Mouse (Mus musculus) MEL (cell line): Measurements from ENCODE around the gene Smg6. TPM values are rescaled to one million over a fixed set of nuclear protein-coding genes. Genes with fewer than 3 reads are reported as not detected.
A peak's percentile ranks its signal among the peaks of the same experiment; 100 is the strongest.

Experiments
- DNase-seq: peaks from one replicate; pipeline ENCODE4 v3.0.0; 2011; ENCODE audit warnings: low read depth, low spot score
- H3K27ac ChIP-seq: 2 replicates; pipeline ENCODE4 v1.5.1; 2012; ENCODE audit warnings: low read depth, mild to moderate bottlenecking, control low read depth, low read length, moderate library complexity; ENCODE audit not compliant: control insufficient read depth
- H3K27me3 ChIP-seq, 2 experiments: fragments of 150-350 bp in 1 of 2; sonication (generic) in 1 of 2; 2 replicates each; pipeline ENCODE4 v1.6.1; 2012; ENCODE audit warnings: low read length in 2 of 2, mild to moderate bottlenecking in 2 of 2, improper control_type of control experiment in 1 of 2, moderate library complexity in 1 of 2; ENCODE audit not compliant: insufficient read depth in 2 of 2, control insufficient read depth in 1 of 2
- H3K36me3 ChIP-seq, 2 experiments: 2 replicates each; pipeline ENCODE4 v1.6.1; 2012 to 2014; ENCODE audit warnings: low read length in 2 of 2, improper control_type of control experiment in 1 of 2, inconsistent platforms in 1 of 2, mild to moderate bottlenecking in 1 of 2; ENCODE audit not compliant: insufficient read depth in 2 of 2, control insufficient read depth in 1 of 2
- H3K4me1 ChIP-seq, 2 experiments: fragments of 150-350 bp in 1 of 2; sonication (generic) in 1 of 2; 2 replicates each; pipeline ENCODE4 v1.6.1; 2012; ENCODE audit warnings: low read length in 2 of 2, improper control_type of control experiment in 1 of 2, mild to moderate bottlenecking in 1 of 2; ENCODE audit not compliant: insufficient read depth in 2 of 2, control insufficient read depth in 1 of 2
- H3K4me3 ChIP-seq, 2 experiments: fragments of 150-350 bp in 1 of 2; sonication (generic) in 1 of 2; 2 replicates each; pipeline ENCODE4 v1.5.1; 2012; ENCODE audit warnings: low read depth in 2 of 2, low read length in 2 of 2, mild to moderate bottlenecking in 2 of 2, moderate library complexity in 2 of 2, control low read depth in 1 of 2, improper control_type of control experiment in 1 of 2; ENCODE audit not compliant: control insufficient read depth in 1 of 2, insufficient read depth in 1 of 2
- H3K79me2 ChIP-seq: 2 replicates; pipeline ENCODE4 v1.6.1; 2012; ENCODE audit warnings: mild to moderate bottlenecking, low read length, moderate library complexity; ENCODE audit not compliant: control insufficient read depth, poor library complexity, insufficient read depth
- H3K9ac ChIP-seq: 2 replicates; pipeline ENCODE4 v1.6.1; 2012; ENCODE audit warnings: low read depth, mild to moderate bottlenecking, control low read depth, low read length, moderate library complexity; ENCODE audit not compliant: control insufficient read depth, poor library complexity, severe bottlenecking
- H3K9me3 ChIP-seq: fragments of 150-350 bp; sonication (generic); replicated peaks from 2 replicates; pipeline ENCODE4 v1.6.1; 2012; ENCODE audit warnings: mild to moderate bottlenecking, low read length, improper control_type of control experiment, moderate library complexity; ENCODE audit not compliant: insufficient read depth
- BHLHE40 ChIP-seq: IDR thresholded peaks from 2 replicates; pipeline ENCODE4 v1.6.1; 2012; ENCODE audit warnings: low read depth, mild to moderate bottlenecking, inconsistent platforms, low read length, improper control_type of control experiment, borderline replicate concordance
- ELF1 ChIP-seq: IDR thresholded peaks from 2 replicates; pipeline ENCODE4 v1.6.1; 2014; ENCODE audit warnings: low read depth, mild to moderate bottlenecking, inconsistent platforms, low read length, improper control_type of control experiment, moderate library complexity
- EP300 ChIP-seq, 2 experiments: IDR thresholded peaks; 2 replicates each; pipeline ENCODE4 v1.6.1; 2011; ENCODE audit warnings: improper control_type of control experiment in 2 of 2, low read length in 2 of 2, low read depth in 1 of 2, mild to moderate bottlenecking in 1 of 2
- ETS1 ChIP-seq: IDR thresholded peaks from 2 replicates; pipeline ENCODE4 v1.6.1; 2012; ENCODE audit warnings: low read depth, mild to moderate bottlenecking, inconsistent platforms, low read length, improper control_type of control experiment, moderate library complexity
- HCFC1 ChIP-seq: IDR thresholded peaks from 2 replicates; pipeline ENCODE4 v1.6.1; 2012; ENCODE audit warnings: low read depth, mild to moderate bottlenecking, inconsistent platforms, low read length, improper control_type of control experiment, moderate library complexity
- JUND ChIP-seq: IDR thresholded peaks from 2 replicates; pipeline ENCODE4 v1.6.1; 2011; ENCODE audit warnings: low read depth, mild to moderate bottlenecking, improper control_type of control experiment, low read length
- MAX ChIP-seq: IDR thresholded peaks from 2 replicates; pipeline ENCODE4 v1.6.1; 2011; ENCODE audit warnings: low read length, improper control_type of control experiment
- MXI1 ChIP-seq: IDR thresholded peaks from 2 replicates; pipeline ENCODE4 v1.6.1; 2011; ENCODE audit warnings: mild to moderate bottlenecking, low read depth, low read length, improper control_type of control experiment
- MYC ChIP-seq: IDR thresholded peaks from 2 replicates; pipeline ENCODE4 v1.6.1; 2011; ENCODE audit warnings: low read depth, mild to moderate bottlenecking, low read length, improper control_type of control experiment, moderate library complexity
- POLR2AphosphoS2 ChIP-seq: IDR thresholded peaks from 2 replicates; pipeline ENCODE4 v1.6.1; 2011; ENCODE audit warnings: low read length, improper control_type of control experiment
- POLR2AphosphoS5 ChIP-seq: IDR thresholded peaks from 2 replicates; pipeline ENCODE4 v1.6.1; 2012; ENCODE audit warnings: low read depth, borderline replicate concordance, mild to moderate bottlenecking, inconsistent platforms, low read length, moderate library complexity, mixed read lengths
- RAD21 ChIP-seq: IDR thresholded peaks from 2 replicates; pipeline ENCODE4 v1.6.1; 2011; ENCODE audit warnings: mild to moderate bottlenecking, low read depth, low read length, improper control_type of control experiment
- RCOR1 ChIP-seq: IDR thresholded peaks from 2 replicates; pipeline ENCODE4 v1.6.1; 2012; ENCODE audit warnings: low read depth, mild to moderate bottlenecking, inconsistent platforms, low read length, improper control_type of control experiment
- SIN3A ChIP-seq: IDR thresholded peaks from 2 replicates; pipeline ENCODE4 v1.6.1; 2012; ENCODE audit warnings: low read length, improper control_type of control experiment, inconsistent platforms
- TCF12 ChIP-seq: IDR thresholded peaks from 2 replicates; pipeline ENCODE4 v1.6.1; 2014; ENCODE audit warnings: low read depth, mild to moderate bottlenecking, inconsistent platforms, low read length, improper control_type of control experiment, moderate library complexity
- UBTF ChIP-seq: IDR thresholded peaks from 2 replicates; pipeline ENCODE4 v1.6.1; 2012; ENCODE audit warnings: low read depth, mild to moderate bottlenecking, inconsistent platforms, low read length, improper control_type of control experiment, moderate library complexity, borderline replicate concordance; ENCODE audit not compliant: insufficient read depth
- USF2 ChIP-seq, 2 experiments: IDR thresholded peaks; 2 replicates each; pipeline ENCODE4 v1.6.1; 2011 to 2012; ENCODE audit warnings: improper control_type of control experiment in 2 of 2, low read length in 2 of 2, borderline replicate concordance in 1 of 2, inconsistent platforms in 1 of 2, low read depth in 1 of 2, mild to moderate bottlenecking in 1 of 2; ENCODE audit not compliant: insufficient read depth in 1 of 2
- ZC3H11A ChIP-seq: IDR thresholded peaks from 2 replicates; pipeline ENCODE4 v1.6.1; 2012; ENCODE audit warnings: low read depth, mild to moderate bottlenecking, inconsistent platforms, low read length, improper control_type of control experiment
- ZNF384 ChIP-seq: IDR thresholded peaks from 2 replicates; pipeline ENCODE4 v1.6.1; 2012; ENCODE audit warnings: low read depth, mild to moderate bottlenecking, inconsistent platforms, low read length, improper control_type of control experiment
- polyA plus RNA-seq, 2 experiments: library from polyadenylated mRNA; stranded (reverse) in 1 of 2; unstranded in 1 of 2; fragments of >175 nt in 1 of 2; fragments of >200 nt in 1 of 2; gene quantifications; 2 replicates each; pipeline versions ENCODE4 v1.2.1 to v1.2.4; 2012; ENCODE audit warnings: low replicate concordance in 2 of 2, low read depth in 1 of 2; ENCODE audit not compliant: insufficient read length in 2 of 2, insufficient read depth in 1 of 2, missing spikeins in 1 of 2
- total RNA-seq: library from RNA; depleted of rRNA; stranded (reverse); fragments of 300-350 nt; gene quantifications from 2 replicates; pipeline ENCODE4 v1.2.3, GENCODE M21; 2012

Gene Smg6
- total and polyA plus RNA-seq, 3 experiments, result 11.6 to 19.0 TPM; not detected in 1

DNA sequence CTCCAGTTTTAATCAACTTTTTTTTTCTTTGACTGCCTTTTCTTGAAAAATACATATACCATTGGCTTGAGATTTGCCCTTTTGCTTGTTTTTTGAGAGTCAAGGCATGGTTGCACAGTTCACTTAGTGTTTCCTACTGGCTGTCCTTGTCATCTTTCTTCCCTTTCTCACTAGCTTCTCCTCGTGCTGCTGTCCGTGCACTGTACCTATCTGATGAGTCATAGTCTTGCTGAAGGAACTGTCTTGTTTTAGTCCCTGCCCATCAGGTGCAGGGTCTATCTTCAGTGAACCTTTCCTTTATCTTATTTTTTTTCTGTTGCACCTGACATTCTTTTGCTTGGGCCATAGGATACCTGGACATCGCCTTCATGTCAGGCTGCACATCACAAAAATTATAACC is 101.4 kb downstream of the Smg6 start:
- no peak overlapping the region for H3K4me3 ChIP-seq
- DNase-seq, result peak; percentile 75
- no peaks in the 10 kb centered on the region for H3K79me2 ChIP-seq
- H3K27me3 ChIP-seq, result no peaks in the 10 kb centered on the region
- no peaks in the 10 kb centered on the region for H3K9me3 ChIP-seq
- no peak overlapping the region for H3K9ac ChIP-seq
- peaks cover 0 to 13% of the 10 kb centered on the region in 2 experiments for H3K36me3 ChIP-seq
- H3K27ac ChIP-seq, result no peak overlapping the region
- peaks cover 8 to 10% of the 10 kb centered on the region in 2 experiments for H3K4me1 ChIP-seq
- TF ChIP-seq HCFC1, result no peak
- peak; percentile 41; the same call in 1 of the 2 replicates for TF ChIP-seq BHLHE40
- peak; percentile 34 to 54; a peak in 3 of 4 replicates for TF ChIP-seq EP300 (IDR thresholded peaks at IDR 0.05; ENCODE audit: low read depth in 1 of 2, low read length in 2 of 2)
- no peak for TF ChIP-seq RAD21
- peak; percentile 8; the same call in 1 of the 2 replicates for TF ChIP-seq TCF12
- no peak for TF ChIP-seq USF2 (IDR thresholded peaks at IDR 0.05; ENCODE audit: borderline replicate concordance in 1 of 2, insufficient read depth in 1 of 2, low read depth in 1 of 2, low read length in 2 of 2)
- TF ChIP-seq RCOR1, result peak; percentile 27; the same call in 1 of the 2 replicates
- 0 out of 2 replicates have a peak, but pooled peaks have one; percentile 21 for TF ChIP-seq ZNF384
- no peak for TF ChIP-seq ZC3H11A
- peak; percentile 44; the same call in 1 of the 2 replicates for TF ChIP-seq ETS1
- peak; percentile 54; the same call in 1 of the 2 replicates for TF ChIP-seq SIN3A
- peak; percentile 65 for TF ChIP-seq MAX
- peak; percentile 78; the same call in 1 of the 2 replicates for TF ChIP-seq JUND
- TF ChIP-seq MYC, result peak; percentile 72
- peak; percentile 71; the same call in 1 of the 2 replicates for TF ChIP-seq MXI1

DNA sequence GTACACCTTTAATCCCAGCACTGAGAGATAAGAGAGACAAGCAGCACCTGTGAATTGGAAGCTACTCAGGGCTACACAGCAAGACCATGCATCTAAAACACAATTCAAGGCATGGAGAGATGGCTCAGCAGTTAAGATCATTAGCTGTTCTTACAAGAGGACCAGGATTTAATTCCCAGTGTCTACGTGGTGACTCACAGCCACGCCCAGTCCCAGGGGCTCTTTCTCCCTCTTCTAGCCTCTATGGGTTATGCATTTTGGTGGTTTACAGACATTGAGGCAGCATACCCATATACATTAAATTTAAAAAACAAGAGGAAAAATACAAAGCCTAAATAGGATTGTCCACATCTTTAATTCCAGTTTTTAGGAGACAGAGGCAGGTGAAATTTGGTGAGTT is 102.0 kb downstream of the Smg6 start:
- Histone ChIP-seq H3K36me3 (peaks cover 3 to 14% of the 10 kb centered on the region in 2 experiments), H3K4me1 (peaks cover 10 to 12% of the 10 kb centered on the region in 2 experiments), H3K9me3 (no peaks in the 10 kb centered on the region)
- TF ChIP-seq POLR2AphosphoS5, result no peak
- TF ChIP-seq MYC, result no peak
- no peak for TF ChIP-seq ELF1
- no peak for TF ChIP-seq UBTF
- no peak for TF ChIP-seq POLR2AphosphoS2
- TF ChIP-seq, all 39 proteins: peak for 0
- no peaks in the 10 kb centered on the region for H3K79me2 ChIP-seq
- no peak overlapping the region for H3K27ac ChIP-seq
- peak; percentile 27 for DNase-seq
- H3K4me3 ChIP-seq, result no peak overlapping the region
- no peak overlapping the region for H3K9ac ChIP-seq
- H3K27me3 ChIP-seq, result no peaks in the 10 kb centered on the region
